Mouse (Mus musculus) skeletal muscle tissue, adult 2 months (tissue): ENCODE results near the gene Xrcc3.

Experiments
- DNase-seq: peaks from one replicate; pipeline ENCODE4 v3.0.0-alpha.2; 2012; ENCODE audit warnings: low read depth, low spot score

Xrcc3 gene

GRCm38 (mm10) chr12:111816528-111816927 is 2.9 kb upstream of the Xrcc3 start:
- DNase-seq, result no peak

DNA sequence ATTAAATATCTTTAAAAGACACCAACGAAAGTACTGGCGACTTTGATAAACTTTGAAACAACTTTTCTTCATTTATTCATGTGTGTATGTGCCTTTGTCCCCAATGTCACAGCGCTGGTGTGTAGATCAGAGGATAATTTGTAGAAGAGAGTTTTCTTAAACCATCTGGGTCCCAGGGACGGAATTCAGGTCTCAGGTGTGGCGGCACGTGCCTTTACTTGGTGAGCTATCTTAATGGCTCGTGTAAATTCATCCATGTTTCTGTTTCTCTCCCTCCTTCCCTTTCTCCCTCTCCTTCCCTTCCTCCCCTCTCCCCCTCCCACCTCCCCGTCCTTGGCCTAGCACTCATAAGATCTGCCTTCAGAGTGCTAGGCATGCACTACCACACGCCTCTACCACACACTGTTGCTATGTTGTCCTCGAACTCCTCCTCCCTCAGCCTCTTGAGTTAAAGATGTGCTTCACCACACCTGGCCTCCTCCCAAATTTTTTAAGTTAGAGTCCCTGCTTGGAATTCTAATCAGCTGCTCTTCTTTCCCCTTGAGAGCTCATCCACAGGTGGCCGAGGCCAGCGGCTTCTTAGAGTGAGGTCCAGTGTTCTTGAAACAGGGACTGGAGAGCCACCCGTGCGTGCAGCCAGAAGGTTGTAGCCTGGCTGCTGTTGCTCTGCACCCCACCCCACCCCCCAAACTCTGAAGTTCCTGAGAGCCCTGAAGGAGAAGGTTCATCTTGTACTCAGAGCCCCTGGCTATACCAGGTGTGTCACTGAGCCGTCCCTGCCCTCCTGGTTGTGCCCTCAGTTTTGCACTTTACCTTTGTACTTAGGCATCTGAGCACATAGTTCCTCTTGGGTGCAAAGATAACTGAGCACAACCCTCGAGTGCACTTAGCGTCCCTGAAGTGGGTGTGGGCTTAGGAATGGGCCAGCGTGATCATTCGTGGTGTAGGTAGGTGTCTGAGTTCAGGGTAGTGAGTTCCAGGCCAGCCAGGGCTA is 1.4 kb upstream of the Xrcc3 start:
- DNase-seq, result no peak

GRCm38 (mm10) chr12:111813111-111813765 is 435 bp downstream of the Xrcc3 start:
- DNase-seq, result no peak

DNA sequence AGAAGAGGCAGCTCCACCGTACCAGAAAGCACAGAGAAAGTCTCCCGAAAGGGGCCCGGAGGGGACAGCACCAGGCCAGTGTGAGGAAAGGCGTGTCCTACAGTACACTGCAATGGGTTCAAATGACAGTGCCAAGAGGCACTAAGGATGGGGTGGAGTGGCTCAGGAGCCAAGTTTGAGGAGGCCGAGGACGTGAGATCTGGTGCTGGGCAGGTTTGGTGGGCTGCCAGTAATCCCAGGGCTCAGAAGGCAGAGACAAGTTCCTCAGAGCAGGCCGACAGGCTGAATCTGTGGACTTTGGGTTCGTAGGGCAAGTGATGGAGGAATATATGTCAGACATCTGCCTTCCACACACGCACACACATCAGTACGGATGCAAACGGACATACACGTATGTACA is 1.1 kb downstream of the Xrcc3 start:
- DNase-seq, result no peak

- DNase-seq, result no peak
Observed at GRCm38 (mm10) chr12:111812075-111812474, 1.6 kb downstream of the Xrcc3 start.

DNA sequence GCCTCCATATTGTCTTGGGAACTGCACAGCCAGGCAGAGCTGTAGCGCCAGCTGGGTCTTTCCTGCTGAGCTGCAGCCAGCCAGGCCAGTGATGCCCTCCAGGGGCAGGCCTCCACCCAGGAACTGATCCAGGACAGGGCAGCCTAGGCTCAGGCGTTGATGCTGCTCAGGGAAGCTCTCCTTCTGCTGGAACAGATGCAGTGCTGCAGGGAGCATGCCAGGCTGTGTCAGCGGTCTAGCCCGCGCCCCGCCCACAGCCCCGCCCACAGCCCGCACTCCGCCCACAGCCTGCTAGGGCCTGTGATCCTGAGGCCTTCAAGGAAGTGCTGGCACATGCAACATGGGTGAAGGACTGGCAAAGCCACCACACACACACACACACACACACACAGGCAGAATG is 3.9 kb downstream of the Xrcc3 start:
- peak; percentile 81 for DNase-seq

- DNase-seq, result no peak
Observed at GRCm38 (mm10) chr12:111808775-111809174, 4.9 kb downstream of the Xrcc3 start.

- DNase-seq, result no peak
Observed at GRCm38 (mm10) chr12:111803538-111803937, 10.1 kb downstream of the Xrcc3 start.

- DNase-seq, result no peak
Observed at GRCm38 (mm10) chr12:111800459-111801183, 13.1 kb downstream of the Xrcc3 start.

DNA sequence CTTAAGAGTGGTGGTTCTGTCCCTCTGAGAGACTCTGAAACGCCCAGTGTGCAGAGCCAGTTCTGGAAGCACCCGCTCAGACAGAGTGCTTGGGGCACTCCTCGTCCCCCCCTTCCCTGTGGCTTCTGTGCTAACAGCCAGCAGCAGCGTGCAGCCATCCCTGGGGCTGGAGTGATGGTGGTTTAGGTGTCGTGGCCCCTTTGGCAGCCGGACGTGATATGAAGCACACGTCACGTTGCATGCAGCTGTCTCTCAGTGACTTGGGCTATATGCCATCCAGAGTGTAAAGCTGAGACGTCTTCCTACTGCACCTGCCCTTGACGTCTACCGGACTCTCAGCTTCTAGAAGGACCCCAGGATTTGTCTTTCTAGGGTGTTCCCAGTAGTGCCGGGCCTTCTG is 15.2 kb downstream of the Xrcc3 start:
- no peak for DNase-seq

- no peak for DNase-seq
Observed at GRCm38 (mm10) chr12:111797251-111797650, 16.4 kb downstream of the Xrcc3 start.

GRCm38 (mm10) chr12:111795180-111795895 is 18.3 kb downstream of the Xrcc3 start:
- DNase-seq, result no peak

- DNase-seq, result no peak
Observed at GRCm38 (mm10) chr12:111794526-111795179, 19.0 kb downstream of the Xrcc3 start.

GRCm38 (mm10) chr12:111794102-111794501 is 19.6 kb downstream of the Xrcc3 start:
- peak; percentile 60 for DNase-seq

DNA sequence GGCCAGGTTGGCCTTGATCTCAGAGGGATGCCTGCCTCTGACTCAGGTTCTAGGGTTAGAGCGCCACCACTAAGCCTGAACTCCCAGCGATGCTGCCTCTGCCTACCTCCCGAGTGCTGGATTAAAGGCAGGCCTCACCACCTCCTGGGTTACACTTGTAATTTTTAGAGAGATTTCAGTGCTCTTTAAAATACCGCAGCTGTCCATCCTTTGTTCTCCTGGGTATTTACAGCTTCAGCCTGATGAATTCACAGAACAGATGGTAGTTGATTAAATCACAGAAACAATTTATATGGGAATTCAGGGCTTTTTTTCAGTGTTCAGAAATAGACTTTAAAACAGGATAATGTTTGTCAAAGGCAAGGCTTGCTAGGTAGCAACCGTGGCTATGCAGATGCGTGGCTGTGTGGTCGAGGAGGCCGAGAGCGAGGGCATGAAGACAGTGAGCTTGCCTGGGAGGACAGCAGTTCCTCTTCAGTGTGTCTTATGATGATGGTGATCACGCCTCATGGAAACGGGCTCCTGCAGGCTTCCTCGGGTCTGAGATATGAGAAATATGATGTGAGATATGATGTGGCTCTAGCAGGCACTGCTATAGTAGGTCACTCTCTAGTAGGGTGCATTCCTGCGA is 22.1 kb downstream of the Xrcc3 start:
- DNase-seq, result no peak

- DNase-seq, result no peak
Observed at GRCm38 (mm10) chr12:111790631-111791030, 23.0 kb downstream of the Xrcc3 start.

DNA sequence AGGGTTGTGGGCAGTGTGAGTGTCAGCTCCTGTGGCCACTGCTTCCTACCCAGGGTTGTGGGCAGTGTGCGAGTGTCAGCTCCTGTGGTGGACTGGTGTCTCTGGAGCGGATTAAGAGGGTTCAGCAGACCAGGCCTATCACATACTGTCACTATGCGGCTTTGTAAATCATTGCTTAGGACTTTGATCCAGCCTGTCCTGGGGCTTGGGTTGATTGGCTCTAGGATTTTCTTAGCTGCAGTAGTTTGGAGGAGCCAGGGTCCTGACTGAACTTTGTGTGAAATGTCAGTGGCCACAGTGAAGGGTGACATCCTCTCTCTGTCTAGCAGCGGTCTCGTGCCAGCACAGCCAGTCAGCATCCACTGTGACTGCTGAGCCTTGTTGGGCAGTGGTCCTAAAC is 23.6 kb downstream of the Xrcc3 start:
- DNase-seq, result no peak

DNA sequence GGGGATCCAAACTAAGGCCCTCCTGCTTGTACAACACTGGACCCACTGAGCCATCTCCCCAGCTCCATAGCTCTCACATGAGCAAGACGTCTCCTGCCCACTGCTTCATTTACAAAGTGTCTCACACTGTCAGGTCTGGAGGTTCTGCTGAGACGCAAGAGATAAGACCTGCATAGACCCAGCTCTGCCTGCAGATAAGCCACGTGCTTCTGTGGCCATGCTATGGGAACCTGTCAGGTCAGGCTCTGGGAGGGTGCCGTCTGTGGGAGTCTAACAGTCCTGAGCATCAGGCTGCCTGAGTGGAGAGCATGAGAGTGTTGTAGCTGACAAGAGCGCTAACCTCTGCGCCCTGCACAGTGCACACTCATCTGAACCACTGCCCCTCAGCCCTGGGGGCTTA is 26.7 kb downstream of the Xrcc3 start:
- no peak for DNase-seq

GRCm38 (mm10) chr12:111785174-111785573 is 28.5 kb downstream of the Xrcc3 start:
- no peak for DNase-seq

- DNase-seq, result no peak
Observed at GRCm38 (mm10) chr12:111779544-111779943, 34.1 kb downstream of the Xrcc3 start.
